Mouse (Mus musculus) bone marrow macrophage, adult 2 months (primary cell): Measurements from ENCODE around the gene Rab4a. TPM values are rescaled to one million over a fixed set of nuclear protein-coding genes. Genes with fewer than 3 reads are reported as not detected.
"Not testable (repeated sequence)": the region's sequence is repeated elsewhere in the genome, so short reads cannot be mapped to it uniquely, and the experiment has no call there.

ENCODE experiments used
- H3K27ac ChIP-seq: 2 replicates; pipeline ENCODE4 v1.5.1; 2012; ENCODE audit warnings: low read depth, low read length; ENCODE audit not compliant: insufficient read depth
- H3K4me1 ChIP-seq: 2 replicates; pipeline ENCODE4 v1.6.1; 2012; ENCODE audit warnings: low read length; ENCODE audit not compliant: control insufficient read depth, insufficient read depth
- H3K4me3 ChIP-seq: 2 replicates; pipeline ENCODE4 v1.5.1; 2012; ENCODE audit warnings: mild to moderate bottlenecking, low read length, moderate library complexity; ENCODE audit not compliant: insufficient read depth
- CTCF ChIP-seq: IDR thresholded peaks from 2 replicates; pipeline ENCODE4 v1.5.1; 2012; ENCODE audit warnings: low read depth, mild to moderate bottlenecking, low read length, moderate library complexity
- POLR2A ChIP-seq: IDR thresholded peaks from 2 replicates; pipeline ENCODE4 v1.6.1; 2012; ENCODE audit warnings: mild to moderate bottlenecking, low read depth, low read length, borderline replicate concordance
- polyA plus RNA-seq: library from polyadenylated mRNA; stranded (reverse); fragments of >200 nt; gene quantifications from 2 replicates; pipeline ENCODE4 v1.2.4, GENCODE M21; 2012; ENCODE audit not compliant: missing spikeins, insufficient read depth, insufficient read length

Rab4a gene
- polyA plus RNA-seq, 1 experiment = 1.2 TPM

DNA sequence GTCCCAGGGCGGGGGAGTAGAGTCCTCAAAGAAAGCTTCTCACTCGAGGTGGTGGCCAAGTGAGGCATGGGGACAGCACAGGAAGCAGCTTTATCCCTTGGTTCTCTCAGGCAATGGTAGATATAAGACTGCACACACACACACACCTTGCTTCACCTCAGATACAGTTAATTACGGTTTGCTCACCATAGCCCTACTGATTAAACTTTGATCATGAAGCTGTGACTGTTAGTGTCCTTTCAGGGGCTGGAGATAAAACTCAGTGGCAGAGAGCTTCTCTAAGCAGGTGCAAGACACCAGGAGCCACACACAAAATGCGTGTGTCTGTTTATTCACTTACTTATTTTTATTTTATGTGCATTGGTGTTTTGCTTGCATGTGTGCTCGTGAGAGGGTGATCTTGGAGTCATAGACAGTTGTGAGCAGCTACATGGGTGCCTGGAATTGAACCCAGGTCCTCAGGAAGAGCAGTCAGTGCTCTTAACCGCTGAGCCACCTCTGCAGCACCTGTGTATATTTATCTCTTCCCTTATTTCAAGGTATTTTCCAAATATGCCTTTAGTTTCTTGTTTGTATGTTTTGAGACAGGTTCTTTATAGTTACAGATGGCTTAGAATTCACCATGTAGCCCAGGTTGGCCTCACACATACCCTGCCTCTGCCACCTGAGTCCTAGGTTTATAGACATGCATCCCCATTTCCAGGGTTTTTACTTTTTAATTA, 2.2 kb downstream of the Rab4a start:
- no peak overlapping the region for H3K4me3 ChIP-seq
- H3K27ac ChIP-seq = no peak overlapping the region
- peaks cover 22% of the 10 kb centered on the region for H3K4me1 ChIP-seq
- no peak for TF ChIP-seq CTCF
- no peak for TF ChIP-seq POLR2A

DNA sequence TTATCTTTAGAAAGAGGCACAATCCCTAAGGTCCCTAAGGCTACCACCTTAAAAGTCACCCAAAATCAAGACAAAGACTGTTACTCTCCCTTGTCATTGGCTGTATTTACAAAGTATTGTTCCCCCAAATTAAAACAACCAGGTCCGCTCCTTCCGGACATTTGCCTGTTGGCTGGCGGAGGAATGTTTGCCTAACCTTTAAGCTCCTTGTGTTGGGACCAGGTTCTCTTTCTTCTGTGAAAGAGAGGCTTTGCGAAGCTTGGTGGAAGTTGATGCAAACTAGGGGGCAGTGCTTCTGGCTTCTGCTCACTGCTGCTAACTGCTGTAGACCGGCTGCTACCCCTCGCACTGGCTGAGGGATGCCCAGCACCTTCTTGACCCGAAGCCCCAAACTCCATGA, 2.9 kb downstream of the Rab4a start:
- Histone ChIP-seq H3K27ac (no peak overlapping the region), H3K4me1 (peaks cover 18% of the 10 kb centered on the region), H3K4me3 (no peak overlapping the region)
- TF ChIP-seq CTCF (no peak), POLR2A (no peak)

DNA sequence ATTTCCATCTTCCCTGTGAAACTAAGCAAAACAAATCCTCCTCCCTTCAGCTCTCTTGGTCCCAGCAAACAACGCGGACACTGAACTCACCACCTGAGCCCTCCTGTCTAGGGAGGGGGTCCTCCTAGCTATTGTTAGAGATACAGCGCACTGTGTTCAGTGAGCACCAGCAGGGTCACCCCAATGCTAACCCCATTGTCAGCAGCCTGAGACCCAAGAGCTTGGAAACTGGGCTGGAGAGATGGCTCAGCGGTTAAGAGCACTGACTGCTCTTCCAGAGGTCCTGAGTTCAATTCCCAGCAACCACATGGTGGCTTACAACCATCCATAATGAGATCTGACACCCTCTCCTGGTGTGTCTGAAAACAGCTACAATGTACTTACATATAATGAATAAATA, 3.6 kb downstream of the Rab4a start:
- H3K4me1 ChIP-seq = peaks cover 13% of the 10 kb centered on the region
- not testable (repeated sequence) for H3K27ac ChIP-seq, H3K4me3 ChIP-seq

DNA sequence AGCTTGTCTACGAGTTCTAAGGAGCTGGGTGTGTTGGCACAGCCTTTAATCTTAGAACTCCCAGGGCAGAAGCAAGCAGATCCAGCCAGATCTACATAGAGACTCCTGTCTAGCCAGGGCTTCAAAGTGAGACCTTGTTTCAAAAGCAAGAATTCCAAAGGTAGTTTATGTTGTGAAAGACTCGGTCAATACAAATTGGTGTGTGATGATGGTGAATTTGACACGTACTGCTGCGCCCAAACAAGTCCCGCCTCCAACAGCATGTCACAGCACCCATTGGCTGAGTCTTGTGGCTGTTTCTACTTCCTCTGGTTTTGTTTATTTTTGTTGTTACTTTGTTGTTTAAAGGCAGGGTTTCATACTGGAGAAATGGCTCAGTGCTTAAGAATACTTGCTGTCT, 6.4 kb downstream of the Rab4a start:
- no peak overlapping the region for H3K27ac ChIP-seq
- TF ChIP-seq CTCF (no peak), POLR2A (no peak)
- no peaks in the 10 kb centered on the region; the same call in 1 of the 2 replicates for H3K4me1 ChIP-seq

DNA sequence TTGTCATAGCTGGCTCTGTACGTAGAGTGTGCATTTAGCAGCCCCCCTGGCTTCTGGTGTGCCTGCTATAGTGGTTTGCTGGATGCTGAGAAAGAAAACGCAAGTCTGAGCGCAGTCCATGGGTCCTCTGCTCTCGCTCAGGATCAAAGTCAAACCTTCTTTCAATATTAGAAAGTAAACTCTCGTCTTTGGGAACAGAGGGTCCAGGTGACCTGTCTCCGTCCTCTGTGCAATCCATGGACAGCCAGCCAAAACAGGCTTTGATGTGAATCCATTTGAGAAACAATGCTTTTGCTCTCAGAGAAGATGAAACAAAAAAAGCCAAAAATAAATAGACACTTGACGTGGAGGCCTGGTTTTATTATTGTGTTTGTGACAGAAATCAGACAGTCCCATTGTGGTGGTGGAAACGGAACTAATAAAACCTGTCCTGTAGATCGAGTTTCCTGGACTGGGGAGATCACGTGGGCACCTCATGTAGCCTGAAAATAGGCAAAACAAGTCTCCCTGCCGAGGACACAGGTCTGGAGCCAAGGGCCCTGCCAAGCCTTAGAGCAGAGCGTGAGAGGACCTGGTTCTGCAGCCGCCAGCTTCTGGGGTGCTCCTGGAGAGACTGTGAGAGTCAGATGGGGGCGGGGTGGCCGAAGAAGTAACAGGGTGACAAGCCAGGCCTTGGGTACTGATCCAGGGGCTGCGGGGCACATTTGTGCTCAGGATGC, 7.5 kb downstream of the Rab4a start:
- TF ChIP-seq POLR2A = no peak
- no peak for TF ChIP-seq CTCF
- Histone ChIP-seq H3K4me3 (no peak overlapping the region), H3K4me1 (no peaks in the 10 kb centered on the region), H3K27ac (no peak overlapping the region)

More for the DNA sequence above, 6.4 kb downstream of the Rab4a start:
- no peak overlapping the region for H3K4me3 ChIP-seq

DNA sequence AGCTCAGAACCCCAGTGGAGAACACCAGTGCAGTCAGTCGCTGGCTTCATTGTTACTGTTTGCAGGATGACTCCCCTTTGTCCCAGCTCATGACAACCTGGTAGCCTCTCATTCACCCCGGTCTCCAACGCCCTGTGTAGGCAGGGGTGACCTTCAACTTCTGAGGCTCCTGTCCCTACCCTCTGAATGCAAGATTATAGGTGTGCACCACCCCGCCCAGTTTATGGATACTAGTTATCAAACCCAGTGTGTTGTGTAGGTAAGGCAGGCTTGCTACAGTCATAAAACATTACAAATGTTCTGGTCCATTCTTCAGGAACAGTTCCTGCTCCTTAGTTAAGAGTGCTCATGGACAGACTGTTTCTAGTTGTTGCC, 8.1 kb downstream of the Rab4a start:
- TF ChIP-seq CTCF = no peak
- no peak for TF ChIP-seq POLR2A

DNA sequence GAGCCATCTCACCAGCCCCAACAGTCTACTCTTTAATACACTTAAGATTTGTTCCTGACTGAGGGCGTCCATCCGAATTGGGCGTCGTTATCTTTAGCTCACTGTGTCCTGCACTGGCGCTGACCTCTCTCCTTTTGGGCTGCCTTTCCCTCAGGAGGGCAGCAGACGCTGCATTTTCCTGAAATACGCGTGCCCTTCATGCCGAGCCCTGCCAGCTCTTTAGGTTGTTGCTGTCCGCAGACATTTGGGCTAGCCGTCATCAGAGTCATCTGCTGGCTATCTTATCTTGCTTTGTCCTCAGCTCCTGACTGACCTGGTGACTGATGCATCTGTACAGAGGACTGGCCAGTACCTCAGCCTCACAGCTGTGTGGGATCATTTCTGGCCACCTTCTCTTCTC, 9.5 kb downstream of the Rab4a start:
- TF ChIP-seq POLR2A (no peak), CTCF (no peak)
- Histone ChIP-seq H3K27ac (no peak overlapping the region), H3K4me1 (no peaks in the 10 kb centered on the region), H3K4me3 (no peak overlapping the region)

More for the DNA sequence above, 8.1 kb downstream of the Rab4a start:
- Histone ChIP-seq H3K4me3 (no peak overlapping the region), H3K27ac (no peak overlapping the region), H3K4me1 (no peaks in the 10 kb centered on the region)

DNA sequence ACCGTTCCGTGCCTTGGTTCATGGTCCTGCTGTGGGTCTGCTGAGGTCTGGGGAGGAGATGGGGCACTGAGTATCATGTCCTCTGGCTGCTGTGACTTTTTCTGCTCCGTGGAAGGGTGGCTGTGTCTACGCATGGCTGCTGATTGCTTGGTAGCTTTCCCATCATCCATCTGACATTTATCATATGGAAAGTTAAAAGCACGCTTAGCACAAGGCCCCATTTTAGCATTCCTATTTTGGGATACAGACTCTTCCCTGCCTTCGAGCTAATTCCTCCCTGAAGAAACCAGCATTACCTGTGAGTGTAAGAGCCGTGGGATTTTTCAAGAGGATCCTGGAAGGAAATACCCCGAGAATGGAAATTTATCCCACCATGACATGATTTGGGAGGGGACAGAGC, 11.2 kb downstream of the Rab4a start:
- no peak for TF ChIP-seq CTCF
- TF ChIP-seq POLR2A = no peak
- no peaks in the 10 kb centered on the region for H3K4me1 ChIP-seq
- H3K4me3 ChIP-seq = no peak overlapping the region

DNA sequence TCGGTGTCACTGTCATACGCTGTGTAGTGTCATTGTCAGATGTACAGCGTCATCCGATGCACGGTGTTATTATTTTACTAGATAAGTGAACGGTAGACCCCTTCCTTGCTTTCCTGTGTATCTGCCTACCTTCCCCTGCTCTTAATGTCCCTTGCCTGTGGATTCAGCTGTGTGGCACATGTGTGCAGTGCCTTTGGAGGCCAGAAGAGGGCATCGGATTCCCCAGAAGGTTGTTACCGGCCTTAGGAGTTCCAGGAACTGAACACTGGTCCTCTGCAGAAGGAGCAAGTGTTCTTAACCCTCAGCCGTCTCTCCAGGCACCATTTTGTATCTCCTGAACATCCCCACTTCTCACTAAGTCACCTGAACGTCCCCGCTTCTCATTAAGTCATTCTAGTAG, 12.0 kb downstream of the Rab4a start:
- no peak overlapping the region for H3K27ac ChIP-seq
- H3K4me3 ChIP-seq = no peak overlapping the region
- TF ChIP-seq POLR2A = no peak
- no peak for TF ChIP-seq CTCF
- no peaks in the 10 kb centered on the region for H3K4me1 ChIP-seq

More for the DNA sequence above, 11.2 kb downstream of the Rab4a start:
- H3K27ac ChIP-seq = no peak overlapping the region
